Mouse (Mus musculus): ENCODE results near the gene Zcchc14. TPM values are rescaled to one million over a fixed set of nuclear protein-coding genes. Genes with fewer than 3 reads are reported as not detected.
"Not testable (repeated sequence)": the region's sequence is repeated elsewhere in the genome, so short reads cannot be mapped to it uniquely, and the experiment has no call there.

Gene Zcchc14
- polyA plus RNA-seq, 1 experiment from 2014 or later, result 27.6 TPM

DNA sequence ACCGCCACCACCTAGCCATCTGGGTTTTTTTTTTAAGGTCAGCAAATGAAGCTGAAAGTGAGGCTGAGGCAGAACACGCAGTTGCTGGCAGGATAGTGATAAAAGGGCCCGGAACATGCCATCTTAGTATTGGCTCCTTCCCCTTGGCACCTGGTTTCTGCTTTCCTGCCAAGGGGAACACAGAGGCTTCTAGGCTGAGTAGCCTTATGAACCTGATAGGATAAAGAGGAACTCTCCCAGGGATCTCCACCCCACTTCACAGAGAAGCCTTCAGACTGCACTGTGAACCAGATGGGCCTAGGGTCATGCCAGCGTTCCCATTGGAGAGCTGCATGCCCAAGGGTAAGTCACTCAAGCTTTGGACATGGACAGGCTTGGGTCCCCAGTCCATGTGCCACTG, 28.2 kb upstream of the Zcchc14 start:
- H3K36me3 ChIP-seq, result no peaks in the 10 kb centered on the region
- H3K27ac ChIP-seq, result no peak overlapping the region
- no peak overlapping the region for H3K9ac ChIP-seq (replicated peaks)
- H3K4me1 ChIP-seq (replicated peaks), result no peaks in the 10 kb centered on the region
- H3K4me3 ChIP-seq (replicated peaks), result no peak overlapping the region
- 89% methylated on average over 4 of the region's 4 CpGs for WGBS
- no peak overlapping the region for H3K4me2 ChIP-seq (replicated peaks)
- ATAC-seq, result no peak
- no peaks in the 10 kb centered on the region for H3K27me3 ChIP-seq
- no peaks in the 10 kb centered on the region for H3K9me3 ChIP-seq

DNA sequence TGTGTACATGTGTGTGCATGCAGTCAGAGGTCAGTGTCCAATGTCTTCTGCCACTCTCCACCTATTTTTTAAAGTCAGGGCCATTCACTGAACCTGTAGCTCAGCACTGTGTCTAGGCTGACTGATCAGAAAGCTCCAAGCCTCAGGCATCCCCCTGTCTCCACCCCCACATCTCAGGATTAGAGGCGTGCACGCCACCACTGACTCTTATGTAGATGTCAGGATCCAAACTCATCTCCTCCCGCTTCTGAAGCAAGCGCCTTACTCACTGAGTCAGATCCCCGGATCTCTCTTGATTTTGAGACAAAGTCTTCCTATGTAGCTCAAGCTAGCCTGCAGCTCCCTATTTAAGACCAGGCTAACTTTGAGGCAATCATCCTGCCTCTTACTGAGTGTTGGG, 26.0 kb upstream of the Zcchc14 start:
- Histone ChIP-seq H3K9ac (replicated peaks) (no peak overlapping the region), H3K27ac (no peak overlapping the region), H3K4me1 (replicated peaks) (no peaks in the 10 kb centered on the region), H3K9me3 (no peaks in the 10 kb centered on the region), H3K36me3 (no peaks in the 10 kb centered on the region), H3K27me3 (no peaks in the 10 kb centered on the region), H3K4me2 (replicated peaks) (no peak overlapping the region), H3K4me3 (replicated peaks) (no peak overlapping the region)
- no peak for ATAC-seq
- 63% methylated on average over 5 of the region's 5 CpGs for WGBS

DNA sequence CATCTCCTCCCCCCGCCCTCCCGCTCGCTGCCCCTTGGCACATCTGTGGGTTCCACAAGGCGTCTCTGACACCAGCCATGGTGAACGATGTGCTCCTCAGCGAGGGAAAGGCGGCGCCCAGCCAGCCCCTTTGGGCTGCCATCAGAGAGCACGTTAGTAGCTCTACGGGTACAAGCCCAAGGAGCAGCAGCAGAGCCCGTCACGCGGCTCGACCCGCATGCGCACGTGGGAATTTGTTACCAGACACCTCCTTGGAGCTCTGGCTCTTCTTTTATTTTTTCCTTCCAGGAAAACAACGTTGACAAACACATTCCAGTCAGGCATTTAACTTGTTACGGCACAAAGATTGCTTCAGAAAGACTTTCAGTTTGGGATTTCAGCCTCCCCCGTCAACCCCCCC, 23.0 kb upstream of the Zcchc14 start:
- no peak overlapping the region for H3K27ac ChIP-seq
- no peaks in the 10 kb centered on the region for H3K36me3 ChIP-seq
- no peak overlapping the region for H3K9ac ChIP-seq (replicated peaks)
- no peaks in the 10 kb centered on the region for H3K9me3 ChIP-seq
- H3K27me3 ChIP-seq, result no peaks in the 10 kb centered on the region
- no peak for ATAC-seq
- no peak overlapping the region for H3K4me3 ChIP-seq (replicated peaks)
- H3K4me1 ChIP-seq (replicated peaks), result no peaks in the 10 kb centered on the region
- H3K4me2 ChIP-seq (replicated peaks), result no peak overlapping the region
- 66% methylated on average over 20 of the region's 20 CpGs for WGBS

DNA sequence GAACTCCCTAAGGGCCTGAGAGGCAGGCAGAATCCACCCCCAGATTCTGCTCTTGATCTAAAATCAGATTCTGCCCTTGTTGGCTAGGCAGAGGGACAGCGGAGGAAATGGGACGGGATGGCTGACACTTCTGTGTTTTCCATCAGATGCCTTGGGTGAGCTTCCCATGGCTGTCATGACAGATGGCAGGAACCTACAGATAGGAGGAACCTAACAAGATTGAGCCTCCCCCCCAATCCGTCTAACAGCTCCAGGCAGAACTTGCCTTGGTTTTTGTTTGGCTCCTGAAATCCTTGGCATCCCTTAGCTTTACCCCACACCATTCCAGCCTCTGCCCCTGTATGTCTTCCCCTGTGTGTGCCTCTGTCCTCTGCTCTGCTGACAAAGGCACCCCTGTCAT, 22.5 kb upstream of the Zcchc14 start:
- H3K4me3 ChIP-seq (replicated peaks), result no peak overlapping the region
- H3K27ac ChIP-seq, result no peak overlapping the region
- WGBS, result 83% methylated on average over 3 of the region's 3 CpGs
- no peak for ATAC-seq
- H3K9me3 ChIP-seq, result no peaks in the 10 kb centered on the region
- H3K4me1 ChIP-seq (replicated peaks), result no peaks in the 10 kb centered on the region
- no peaks in the 10 kb centered on the region for H3K36me3 ChIP-seq
- H3K9ac ChIP-seq (replicated peaks), result no peak overlapping the region
- no peak overlapping the region for H3K4me2 ChIP-seq (replicated peaks)
- H3K27me3 ChIP-seq, result no peaks in the 10 kb centered on the region

DNA sequence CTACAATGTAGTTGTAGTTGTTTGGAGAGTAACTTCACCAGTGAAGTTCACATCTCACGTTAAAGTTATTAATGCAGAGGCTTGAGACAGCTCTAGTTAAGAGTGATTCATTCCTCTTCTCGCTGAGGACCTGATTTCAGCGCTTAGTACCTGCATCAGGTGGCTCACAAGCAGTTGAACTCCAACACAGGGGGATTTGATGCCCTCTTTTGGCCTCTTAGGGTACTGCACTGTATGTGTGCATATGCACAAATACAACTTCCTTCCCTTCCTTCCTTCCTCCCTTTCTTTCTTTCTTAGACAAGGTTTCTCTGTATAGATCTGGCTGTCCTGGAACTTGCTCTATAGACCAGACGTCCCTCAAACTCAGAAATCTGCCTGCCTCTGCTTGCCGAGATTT, 21.8 kb upstream of the Zcchc14 start:
- 50% methylated on average over 5 of the region's 5 CpGs for WGBS
- no peaks in the 10 kb centered on the region for H3K36me3 ChIP-seq

DNA sequence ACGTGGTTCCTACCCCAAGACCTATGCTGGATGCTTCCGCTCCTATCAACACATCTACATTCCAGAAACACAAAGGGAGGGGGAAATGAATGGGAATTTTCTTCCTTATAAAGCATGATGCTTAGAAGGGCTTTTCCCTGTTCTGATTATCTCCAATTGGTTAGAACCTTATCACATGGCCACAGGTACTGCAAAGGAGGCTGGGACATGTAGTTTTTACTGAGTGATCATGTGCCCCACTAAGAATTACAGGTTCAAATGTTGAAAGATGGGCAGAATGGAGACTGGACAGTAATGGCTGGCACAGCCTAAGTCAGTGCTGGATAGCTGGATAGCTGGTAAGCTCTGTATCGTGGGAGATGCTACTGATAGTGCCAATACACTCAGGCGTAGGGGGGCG, 21.2 kb upstream of the Zcchc14 start:
- 75% methylated on average over 5 of the region's 5 CpGs for WGBS
- no peak overlapping the region for H3K4me2 ChIP-seq (replicated peaks)

More for the DNA sequence above, 21.8 kb upstream of the Zcchc14 start:
- Histone ChIP-seq H3K27ac (no peak overlapping the region), H3K4me1 (replicated peaks) (peaks cover under 1% of the 10 kb centered on the region; the same call in 1 of the 2 replicates), H3K4me3 (replicated peaks) (no peak overlapping the region), H3K27me3 (no peaks in the 10 kb centered on the region), H3K9me3 (no peaks in the 10 kb centered on the region), H3K9ac (replicated peaks) (no peak overlapping the region), H3K4me2 (replicated peaks) (no peak overlapping the region)
- ATAC-seq, result no peak

DNA sequence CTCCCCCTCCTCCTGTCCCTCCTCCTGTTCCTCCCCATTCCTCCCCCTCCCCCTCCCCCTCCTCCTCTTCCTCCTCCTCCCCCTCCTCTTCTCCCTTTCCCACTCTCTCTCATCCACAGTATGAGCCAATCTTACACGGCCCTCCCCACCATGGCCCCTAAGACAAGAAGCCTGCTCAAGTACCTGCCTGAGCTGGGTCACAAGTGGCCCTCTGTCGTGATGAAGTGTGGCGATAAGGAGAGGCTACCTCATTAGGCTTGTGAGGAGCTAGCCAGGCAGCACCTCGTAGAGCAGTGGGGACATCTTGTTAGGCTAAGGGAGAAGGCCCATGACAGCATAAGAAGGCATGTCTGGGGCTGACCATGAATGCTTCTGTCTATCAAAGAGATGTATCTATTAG, 20.5 kb upstream of the Zcchc14 start:
- no peak overlapping the region for H3K9ac ChIP-seq (replicated peaks)
- no peak overlapping the region for H3K4me3 ChIP-seq (replicated peaks)
- H3K27ac ChIP-seq, result peak overlapping the region; percentile 12; the same call in 1 of the 2 replicates
- 0 out of 2 replicates have a peak, but pooled peaks have one; percentile 2 for ATAC-seq
- peaks cover 14% of the 10 kb centered on the region for H3K4me1 ChIP-seq (replicated peaks)
- no peaks in the 10 kb centered on the region for H3K9me3 ChIP-seq
- no peaks in the 10 kb centered on the region for H3K36me3 ChIP-seq
- H3K27me3 ChIP-seq, result no peaks in the 10 kb centered on the region
- H3K4me2 ChIP-seq (replicated peaks), result no peak overlapping the region
- 61% methylated on average over 4 of the region's 4 CpGs for WGBS

More for the DNA sequence above, 21.2 kb upstream of the Zcchc14 start:
- Histone ChIP-seq H3K4me3 (replicated peaks) (no peak overlapping the region), H3K9me3 (no peaks in the 10 kb centered on the region), H3K36me3 (no peaks in the 10 kb centered on the region), H3K9ac (replicated peaks) (no peak overlapping the region), H3K4me1 (replicated peaks) (peaks cover 6% of the 10 kb centered on the region), H3K27ac (peak overlapping the region; percentile 12), H3K27me3 (no peaks in the 10 kb centered on the region)
- ATAC-seq, result peak; percentile 84

DNA sequence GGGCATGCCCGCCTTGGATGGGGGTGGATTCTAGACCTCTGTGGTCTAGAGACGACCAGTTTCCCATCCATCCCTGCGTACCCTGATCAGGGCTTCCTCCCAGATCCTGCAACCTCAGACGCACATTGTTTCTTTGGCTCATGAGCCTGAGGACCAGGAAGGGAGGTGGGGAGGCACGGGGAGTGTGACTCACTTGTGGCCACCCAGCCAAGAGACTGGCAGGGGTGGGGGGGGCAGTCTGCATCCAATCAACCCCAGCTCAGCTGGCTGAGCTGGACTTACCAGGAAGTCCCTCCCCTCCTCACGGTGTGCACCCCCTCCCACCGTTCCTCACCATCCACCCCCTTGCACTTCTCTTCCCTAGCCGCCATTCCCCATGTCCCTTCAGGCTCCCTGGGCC, 16.5 kb upstream of the Zcchc14 start:
- Histone ChIP-seq H3K9ac (replicated peaks) (peak overlapping the region; percentile 17; the same call in 1 of the 2 replicates), H3K27ac (no peak overlapping the region), H3K9me3 (no peaks in the 10 kb centered on the region), H3K4me1 (replicated peaks) (peaks cover 27% of the 10 kb centered on the region), H3K36me3 (no peaks in the 10 kb centered on the region), H3K4me2 (replicated peaks) (no peak overlapping the region), H3K27me3 (no peaks in the 10 kb centered on the region), H3K4me3 (replicated peaks) (no peak overlapping the region)
- ATAC-seq, result no peak
- 27% methylated on average over 8 of the region's 8 CpGs for WGBS

DNA sequence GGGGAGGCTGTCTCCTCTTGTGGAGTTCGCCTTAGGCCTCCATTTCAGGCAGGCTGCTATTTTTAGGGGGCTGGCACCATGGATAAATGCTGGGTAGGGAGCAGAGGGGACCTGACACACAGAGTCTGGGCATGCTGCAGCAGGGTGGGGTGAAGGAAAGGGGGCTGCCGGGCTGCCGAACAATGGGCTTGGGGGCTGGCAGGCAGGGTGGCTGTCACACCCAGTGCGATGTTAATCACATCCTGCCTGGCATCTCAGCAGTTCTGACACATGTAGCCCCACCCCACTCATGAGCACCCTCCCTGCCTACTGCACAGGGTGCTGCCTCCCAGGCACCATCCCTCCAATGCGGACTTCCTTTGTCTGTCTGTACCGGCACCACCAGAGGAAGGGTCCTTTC, 15.9 kb upstream of the Zcchc14 start:
- H3K27me3 ChIP-seq, result no peaks in the 10 kb centered on the region
- peak overlapping the region; percentile 17 for H3K9ac ChIP-seq (replicated peaks)
- no peak overlapping the region for H3K4me2 ChIP-seq (replicated peaks)
- H3K4me3 ChIP-seq (replicated peaks), result no peak overlapping the region
- WGBS, result 47% methylated on average over 6 of the region's 6 CpGs
- peak; percentile 35 for ATAC-seq
- H3K27ac ChIP-seq, result peak overlapping the region; percentile 51; the same call in 1 of the 2 replicates
- no peaks in the 10 kb centered on the region for H3K9me3 ChIP-seq
- H3K4me1 ChIP-seq (replicated peaks), result peaks cover 27% of the 10 kb centered on the region
- H3K36me3 ChIP-seq, result no peaks in the 10 kb centered on the region

DNA sequence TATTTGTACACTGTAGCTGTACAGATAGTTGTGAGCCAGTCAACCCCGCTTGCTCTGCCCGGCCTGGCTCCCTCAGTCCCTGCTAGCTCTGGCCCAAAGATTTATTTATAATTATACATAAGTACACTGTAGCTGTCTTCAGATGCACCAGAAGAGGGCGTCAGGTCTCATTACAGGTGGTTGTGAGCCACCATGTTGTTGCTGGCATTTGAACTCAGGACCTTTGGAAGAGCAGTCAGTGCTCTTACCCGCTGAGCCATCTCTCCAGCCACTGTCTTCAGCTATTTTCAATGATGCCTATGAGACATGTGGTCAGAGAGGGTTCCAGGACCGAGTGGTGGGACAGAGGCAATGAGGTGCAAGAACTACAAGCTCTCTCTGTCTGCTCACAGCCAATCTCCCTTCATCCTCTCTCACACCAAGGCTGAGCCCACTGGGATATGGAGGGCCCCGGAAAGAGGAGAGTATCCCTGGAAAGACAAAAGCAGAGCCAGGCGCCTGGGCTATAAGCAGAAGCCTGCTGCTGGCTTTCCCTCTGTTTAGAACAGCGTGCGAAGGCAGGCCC, 15.3 kb upstream of the Zcchc14 start:
- Histone ChIP-seq H3K9ac (replicated peaks) (peak overlapping the region; percentile 17), H3K4me1 (replicated peaks) (peaks cover 27% of the 10 kb centered on the region), H3K27ac (peak overlapping the region; percentile 51; the same call in 1 of the 2 replicates)
- 0 out of 2 replicates have a peak, but pooled peaks have one; percentile 2 for ATAC-seq
- H3K4me2 ChIP-seq (replicated peaks); H3K9me3 ChIP-seq; H3K27me3 ChIP-seq; H3K4me3 ChIP-seq (replicated peaks); H3K36me3 ChIP-seq: not testable (repeated sequence)
- WGBS, result 73% methylated on average over 9 of the region's 9 CpGs

DNA sequence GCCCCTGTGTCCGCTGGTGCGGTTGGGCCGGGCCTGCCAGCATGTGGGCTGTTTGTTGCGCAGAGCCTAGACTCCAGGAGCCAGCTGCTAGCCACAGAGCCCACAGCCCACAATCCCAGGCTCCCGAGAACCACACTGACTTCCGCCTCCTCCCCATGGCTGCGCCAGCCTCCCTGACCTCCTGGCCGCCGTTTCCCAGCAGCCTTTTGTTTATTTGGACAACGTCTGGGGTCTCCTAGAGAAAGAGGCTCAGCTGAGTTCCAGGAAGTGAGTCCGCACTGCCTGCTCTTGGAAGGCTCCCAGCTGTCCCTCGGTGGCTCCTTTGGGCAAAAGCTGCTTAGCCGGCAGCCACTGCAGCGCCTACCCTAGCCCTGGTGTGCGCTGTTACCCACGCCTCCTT, 12.6 kb upstream of the Zcchc14 start:
- H3K36me3 ChIP-seq, result no peaks in the 10 kb centered on the region
- peak overlapping the region; percentile 74 for H3K27ac ChIP-seq
- whole genome bisulfite sequencing, result 5% methylated on average over 16 of the region's 16 CpGs
- peaks cover 27% of the 10 kb centered on the region for H3K4me1 ChIP-seq (replicated peaks)
- H3K27me3 ChIP-seq, result no peaks in the 10 kb centered on the region; the same call in 1 of the 2 replicates
- no peak overlapping the region; the same call in 1 of the 2 replicates for H3K4me3 ChIP-seq (replicated peaks)
- peak overlapping the region; percentile 38 for H3K4me2 ChIP-seq (replicated peaks)
- H3K9ac ChIP-seq (replicated peaks), result peak overlapping the region; percentile 52
- peak; percentile 64; the same call in 1 of the 2 replicates for ATAC-seq
- H3K9me3 ChIP-seq, result no peaks in the 10 kb centered on the region

DNA sequence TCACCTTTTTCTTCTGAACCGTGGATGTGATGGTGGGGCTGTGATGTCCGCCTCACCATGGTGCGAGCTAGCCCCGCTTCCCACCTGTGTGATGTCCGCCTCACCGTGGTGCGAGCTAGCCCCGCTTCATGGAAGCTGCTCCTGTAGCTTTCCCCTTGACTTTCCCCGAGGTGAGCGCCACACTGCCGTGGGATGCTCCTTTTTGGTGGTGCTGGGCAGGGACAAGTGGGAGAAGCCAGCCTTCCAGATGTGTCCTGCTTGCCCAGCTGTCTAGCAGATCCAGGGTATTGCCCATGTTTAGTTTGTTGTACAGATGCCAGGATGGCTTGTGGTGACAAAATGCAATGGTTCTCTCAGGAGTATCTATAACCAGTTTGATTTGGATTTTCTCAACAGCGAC, 10.4 kb upstream of the Zcchc14 start:
- H3K27me3 ChIP-seq, result no peaks in the 10 kb centered on the region; the same call in 1 of the 2 replicates
- H3K36me3 ChIP-seq, result no peaks in the 10 kb centered on the region
- no peak overlapping the region for H3K9ac ChIP-seq (replicated peaks)
- no peak overlapping the region for H3K4me2 ChIP-seq (replicated peaks)
- no peaks in the 10 kb centered on the region for H3K9me3 ChIP-seq
- no peak overlapping the region for H3K27ac ChIP-seq
- 95% methylated on average over 12 of the region's 12 CpGs for WGBS
- H3K4me1 ChIP-seq (replicated peaks), result peaks cover 12% of the 10 kb centered on the region
- ATAC-seq, result no peak
- H3K4me3 ChIP-seq (replicated peaks), result no peak overlapping the region

All from midbrain, embryonic 13.5 days (tissue).